Mouse (Mus musculus) kidney, postnatal 4 days (tissue): ENCODE results near the gene Thy1.

Experiments used
- DNase-seq, 2 experiments: peaks; one replicate each; pipeline ENCODE4 v3.0.0; 2021; ENCODE audit warnings: mixed read lengths in 2 of 2

Gene Thy1

DNA sequence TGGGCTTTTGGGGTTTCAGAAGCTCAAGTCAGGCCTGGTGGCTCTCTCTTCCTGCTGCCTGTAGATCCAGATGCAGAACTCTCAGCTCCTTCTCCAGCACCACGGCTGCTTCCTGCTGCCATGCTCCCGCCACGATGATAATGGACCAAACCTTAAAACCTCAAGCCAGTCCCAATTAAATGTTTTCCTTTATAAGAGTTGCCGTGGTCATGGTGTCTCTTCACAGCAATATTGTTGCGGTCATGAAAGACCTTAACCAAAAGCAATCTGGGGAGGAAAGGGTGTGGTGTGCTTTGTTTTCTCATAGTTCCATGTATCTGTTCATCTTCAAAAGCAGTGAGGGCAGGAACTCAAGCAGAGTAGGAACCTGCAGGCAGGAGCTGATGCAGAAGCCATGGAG lies 6.1 kb upstream of the Thy1 start:
- DNase-seq, result no peak

- DNase-seq, result no peak
These were observed 1.4 kb upstream of the Thy1 start for GRCm38 (mm10) chr9:44041511-44042395.

- DNase-seq, result no peak
These were observed 846 bp upstream of the Thy1 start for GRCm38 (mm10) chr9:44042396-44042680.

DNA sequence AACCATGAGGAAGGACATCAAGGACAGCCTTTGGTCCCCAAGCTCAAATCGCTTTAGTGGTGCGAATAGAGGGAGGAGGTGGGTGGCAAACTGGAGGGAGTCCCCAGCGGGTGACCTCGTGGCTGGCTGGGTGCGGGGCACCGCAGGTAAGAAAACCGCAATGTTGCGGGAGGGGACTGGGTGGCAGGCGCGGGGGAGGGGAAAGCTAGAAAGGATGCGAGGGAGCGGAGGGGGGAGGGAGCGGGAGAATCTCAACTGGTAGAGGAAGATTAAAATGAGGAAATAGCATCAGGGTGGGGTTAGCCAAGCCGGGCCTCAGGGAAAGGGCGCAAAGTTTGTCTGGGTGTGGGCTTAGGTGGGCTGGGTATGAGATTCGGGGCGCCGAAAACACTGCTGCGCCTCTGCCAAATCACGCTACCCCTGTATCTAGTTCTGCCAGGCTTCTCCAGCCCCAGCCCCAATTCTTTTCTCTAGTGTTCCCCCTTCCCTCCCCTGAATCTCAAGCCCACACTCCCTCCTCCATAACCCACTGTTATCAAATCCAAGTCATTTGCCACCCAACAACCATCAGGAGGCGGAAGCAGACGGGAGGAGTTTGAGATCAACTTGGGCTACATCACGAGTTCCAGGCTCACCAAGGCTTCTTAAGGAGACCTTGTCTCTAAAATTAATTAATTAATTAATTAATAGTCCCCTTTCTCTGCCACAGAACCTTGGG lies 683 bp downstream of the Thy1 start:
- DNase-seq, result peak; percentile 30 to 32

DNA sequence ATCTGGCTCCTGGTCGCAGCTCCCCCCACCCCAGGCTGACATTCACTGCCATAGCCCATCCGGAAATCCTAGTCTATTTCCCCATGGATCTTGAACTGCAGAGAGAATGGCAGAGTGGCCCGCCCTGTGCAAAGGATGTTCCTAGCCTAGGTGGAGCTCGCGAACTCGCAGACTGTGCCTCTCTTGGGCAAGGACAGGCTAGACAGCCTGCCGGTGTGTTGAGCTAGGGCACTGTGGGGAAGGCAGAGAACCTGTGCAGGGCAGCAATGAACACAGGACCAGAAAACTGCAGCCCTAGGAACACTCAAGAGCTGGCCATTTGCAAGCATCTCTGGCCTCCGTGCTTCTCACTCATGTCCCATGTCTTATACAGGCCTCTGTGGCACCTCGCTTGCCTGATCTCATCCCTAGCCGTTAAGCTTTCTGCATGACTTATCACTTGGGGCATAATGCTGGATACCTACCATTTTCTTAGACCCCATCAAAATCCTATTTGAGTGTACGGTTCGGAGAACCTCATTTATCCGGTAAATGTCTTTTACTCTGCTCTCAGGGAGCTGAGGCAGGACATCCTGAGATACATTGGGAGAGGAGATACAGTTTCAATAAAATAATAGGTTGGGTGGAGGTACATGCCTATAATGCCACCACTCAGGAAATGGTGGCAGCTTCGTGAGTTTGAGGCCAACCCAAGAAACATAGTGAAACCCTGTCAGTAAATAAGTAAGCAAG lies 1.4 kb downstream of the Thy1 start:
- DNase-seq, result no peak

GRCm38 (mm10) chr9:44045158-44045883 lies 2.1 kb downstream of the Thy1 start:
- no peak for DNase-seq

GRCm38 (mm10) chr9:44045884-44046272 lies 2.7 kb downstream of the Thy1 start:
- DNase-seq, result no peak

DNA sequence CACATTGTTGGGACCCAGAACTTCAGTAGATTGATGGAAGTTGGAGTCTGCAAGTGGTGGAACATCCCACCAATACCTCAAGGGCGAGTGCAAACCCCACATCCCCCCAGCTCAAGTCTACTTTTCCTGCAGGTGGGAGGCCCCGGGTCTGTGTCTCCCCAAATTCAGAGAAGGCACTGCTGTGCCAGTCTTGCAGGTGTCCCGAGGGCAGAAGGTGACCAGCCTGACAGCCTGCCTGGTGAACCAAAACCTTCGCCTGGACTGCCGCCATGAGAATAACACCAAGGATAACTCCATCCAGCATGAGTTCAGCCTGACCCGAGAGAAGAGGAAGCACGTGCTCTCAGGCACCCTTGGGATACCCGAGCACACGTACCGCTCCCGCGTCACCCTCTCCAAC lies 3.2 kb downstream of the Thy1 start:
- DNase-seq, result no peak

DNA sequence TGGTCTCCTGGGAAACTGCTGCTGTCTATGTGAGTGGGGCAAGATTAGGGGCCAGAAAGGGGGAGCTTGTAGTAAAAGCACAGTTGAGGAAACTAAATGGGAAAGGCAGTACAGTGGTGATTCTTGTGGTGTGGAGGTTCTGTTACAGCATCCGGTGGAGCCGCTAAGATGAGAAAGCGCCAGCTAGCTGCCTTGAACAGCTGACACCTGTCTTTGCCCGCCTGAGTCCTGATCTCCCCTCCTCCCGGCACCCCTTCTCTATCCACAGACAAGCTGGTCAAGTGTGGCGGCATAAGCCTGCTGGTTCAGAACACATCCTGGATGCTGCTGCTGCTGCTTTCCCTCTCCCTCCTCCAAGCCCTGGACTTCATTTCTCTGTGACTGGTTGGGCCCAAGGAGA lies 3.9 kb downstream of the Thy1 start:
- no peak for DNase-seq

GRCm38 (mm10) chr9:44047571-44048490 lies 4.6 kb downstream of the Thy1 start:
- no peak for DNase-seq

DNA sequence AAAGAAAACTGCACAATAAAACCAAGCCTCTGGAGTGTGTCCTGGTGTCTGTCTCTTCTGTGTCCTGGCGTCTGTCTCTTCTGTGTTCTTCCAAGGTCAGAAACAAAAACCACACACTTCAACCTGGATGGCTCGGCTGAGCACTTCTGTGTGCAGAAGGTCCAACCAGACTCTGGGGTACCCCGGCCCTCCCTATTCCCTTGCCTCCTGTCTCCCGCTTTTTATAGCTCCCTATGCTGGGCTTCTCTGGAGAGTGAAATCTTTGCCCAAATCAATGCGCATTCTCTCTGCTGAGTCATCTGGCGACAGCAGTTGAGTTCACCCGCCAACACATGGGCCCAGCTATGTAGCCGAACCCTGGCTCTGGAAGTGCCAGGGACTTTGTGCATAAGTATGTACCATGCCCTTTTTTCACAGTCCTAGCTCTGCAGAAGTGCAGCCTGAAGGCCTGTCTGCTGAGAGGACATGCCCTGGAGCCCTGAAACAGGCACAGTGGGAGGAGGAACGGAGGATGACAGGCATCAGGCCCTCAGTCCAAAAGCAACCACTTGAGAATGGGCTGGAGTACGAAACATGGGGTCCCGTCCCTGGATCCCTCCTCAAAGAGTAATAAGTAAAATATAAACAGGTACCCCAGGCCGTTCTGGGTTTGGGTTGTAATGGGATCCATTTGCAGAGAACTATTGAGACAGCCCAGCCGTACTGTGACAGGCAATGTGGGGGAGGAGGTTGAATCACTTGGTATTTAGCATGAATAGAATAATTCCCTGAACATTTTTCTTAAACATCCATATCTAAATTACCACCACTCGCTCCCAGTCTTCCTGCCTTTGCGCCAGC lies 5.6 kb downstream of the Thy1 start:
- no peak for DNase-seq

- DNase-seq, result no peak
These were observed 6.4 kb downstream of the Thy1 start for GRCm38 (mm10) chr9:44049381-44050165.

GRCm38 (mm10) chr9:44052855-44053254 lies 9.7 kb downstream of the Thy1 start:
- DNase-seq, result no peak

GRCm38 (mm10) chr9:44053936-44054335 lies 10.8 kb downstream of the Thy1 start:
- DNase-seq, result no peak

GRCm38 (mm10) chr9:44058606-44059005 lies 15.4 kb downstream of the Thy1 start:
- no peak for DNase-seq

DNA sequence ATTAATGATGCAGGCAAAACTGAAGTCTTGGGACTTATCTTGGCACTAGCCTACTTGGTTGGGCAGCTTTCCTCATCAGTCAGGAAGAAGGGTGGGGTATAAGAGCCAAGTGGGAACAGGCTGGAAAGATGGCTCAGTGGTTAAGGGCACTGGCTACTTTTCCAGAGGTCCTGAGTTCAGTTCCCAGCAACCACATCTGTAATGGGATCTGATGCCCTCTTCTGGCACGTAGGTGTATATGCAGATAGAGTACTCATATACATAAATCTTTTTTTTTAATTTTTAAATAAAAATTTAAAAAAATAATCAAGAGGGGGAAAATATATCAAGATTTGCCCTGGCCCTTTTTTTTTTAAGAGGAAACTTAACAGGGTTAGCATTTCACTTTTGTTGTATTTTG lies 22.0 kb downstream of the Thy1 start:
- no peak for DNase-seq

- peak; percentile 99 for DNase-seq
These were observed 23.6 kb downstream of the Thy1 start, which contains the start of gene Usp2 for GRCm38 (mm10) chr9:44066785-44067225. Gene Usp2 (plus strand): TSS chr9:44067021.

DNA sequence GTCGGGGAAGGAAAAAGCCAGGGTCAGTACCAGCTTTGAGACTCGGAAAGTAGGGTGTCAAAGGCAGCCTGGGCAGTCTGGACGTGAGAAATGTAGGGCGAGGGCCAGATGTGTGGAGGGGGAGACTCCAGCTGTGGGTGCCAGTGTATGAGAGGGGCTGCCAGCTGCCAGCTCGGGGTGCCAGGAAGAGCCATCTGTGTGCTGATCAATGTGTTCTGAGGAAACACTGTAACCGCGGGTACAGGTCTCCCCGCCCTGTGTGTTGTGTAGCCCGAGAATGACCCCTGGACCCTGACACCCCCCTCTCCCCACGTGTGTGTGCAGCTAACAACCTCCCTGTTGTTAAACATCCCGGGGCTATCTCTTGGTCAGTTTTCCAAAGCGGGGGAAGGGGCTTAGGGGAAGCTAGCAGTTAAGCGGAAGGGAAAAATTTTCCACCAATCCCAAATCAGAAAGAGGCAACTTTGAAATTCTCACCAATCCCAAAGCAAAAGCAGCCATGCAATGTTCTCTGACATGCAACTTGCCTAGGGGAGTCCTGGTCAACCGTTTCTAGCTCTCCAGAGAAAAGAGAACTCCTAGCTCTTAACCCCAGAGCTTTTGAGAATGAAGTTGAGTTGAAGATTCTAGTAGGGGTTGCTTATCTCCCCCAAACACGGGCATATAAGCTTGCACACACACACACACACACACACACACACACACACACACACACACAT lies 24.2 kb downstream of the Thy1 start:
- no peak for DNase-seq

- peak in 1 of 2 experiments; percentile 3 for DNase-seq
These were observed 24.8 kb downstream of the Thy1 start for GRCm38 (mm10) chr9:44067960-44068330.
